Mouse (Mus musculus) liver, embryonic 14.5 days (tissue): ENCODE measurements around the gene Dlk1. TPM values are rescaled to one million over a fixed set of nuclear protein-coding genes. Genes with fewer than 3 reads are reported as not detected.

Source experiments
- ATAC-seq: fragments of 200-750 bp; cut with Nextera tagmentation; 2 replicates; pipeline ENCODE4 v1.8.0; 2017; ENCODE audit warnings: moderate number of reproducible peaks, mild to moderate bottlenecking, moderate library complexity; ENCODE audit not compliant: insufficient read depth
- DNase-seq, 3 experiments: peaks; one replicate each; pipeline ENCODE4 v3.0.0-alpha.2; 2012 to 2013; ENCODE audit warnings: low read depth in 3 of 3, low spot score in 3 of 3
- H3K27ac ChIP-seq: fragments of 300-500 bp; sonication (generic); 2 replicates; pipeline ENCODE4 v1.5.1; 2014; ENCODE audit warnings: moderate library complexity, mild to moderate bottlenecking, control low read depth, inconsistent platforms
- H3K27me3 ChIP-seq: fragments of 300-500 bp; sonication (generic); 2 replicates; pipeline ENCODE4 v1.6.1; 2014; ENCODE audit warnings: mild to moderate bottlenecking, low read length, moderate library complexity; ENCODE audit not compliant: control insufficient read depth, insufficient read depth
- H3K36me3 ChIP-seq: fragments of 300-500 bp; sonication (generic); replicated peaks from 2 replicates; pipeline ENCODE4 v1.6.1; 2014; ENCODE audit warnings: low read depth; ENCODE audit not compliant: control insufficient read depth, insufficient read depth
- H3K4me1 ChIP-seq, 2 experiments: fragments of 200-500 bp in 1 of 2; fragments of 300-500 bp in 1 of 2; sonication (generic) in 1 of 2; replicated peaks; 2 replicates each; pipeline ENCODE4 v1.6.1; 2012 to 2014; ENCODE audit warnings: antibody characterized with exemption in 1 of 2, inconsistent platforms in 1 of 2, low read length in 1 of 2; ENCODE audit not compliant: control insufficient read depth in 2 of 2, insufficient read depth in 2 of 2
- H3K4me2 ChIP-seq: fragments of 300-500 bp; sonication (generic); 2 replicates; pipeline ENCODE4 v1.6.1; 2014; ENCODE audit warnings: low read depth, mild to moderate bottlenecking, control low read depth, moderate library complexity
- H3K4me3 ChIP-seq, 2 experiments: fragments of 200-500 bp in 1 of 2; fragments of 300-500 bp in 1 of 2; sonication (generic) in 1 of 2; 2 replicates each; pipeline ENCODE4 v1.5.1; 2012 to 2014; ENCODE audit warnings: low read depth in 2 of 2, low read length in 2 of 2, mild to moderate bottlenecking in 2 of 2, control low read depth in 1 of 2, inconsistent platforms in 1 of 2, moderate library complexity in 1 of 2; ENCODE audit not compliant: insufficient read depth in 1 of 2
- H3K9ac ChIP-seq: fragments of 300-500 bp; sonication (generic); replicated peaks from 2 replicates; pipeline ENCODE4 v1.6.1; 2014; ENCODE audit warnings: mild to moderate bottlenecking, control low read depth, moderate library complexity
- H3K9me3 ChIP-seq: fragments of 300-500 bp; sonication (generic); 2 replicates; pipeline ENCODE4 v1.6.1; 2016; ENCODE audit warnings: low read length, mixed read lengths; ENCODE audit not compliant: control insufficient read depth
- CTCF ChIP-seq: IDR thresholded peaks from 2 replicates; pipeline ENCODE4 v1.5.1; 2016; ENCODE audit warnings: antibody characterized with exemption, low read depth, control low read depth
- EP300 ChIP-seq: IDR thresholded peaks from 2 replicates; pipeline ENCODE4 v1.6.1; 2016; ENCODE audit warnings: antibody characterized with exemption, low read depth
- WGBS: fragments of 180-500 bp; shearing (Covaris S2); extraction: QIAGEN DNeasy Blood & Tissue Kit; methylation state at CpG from one replicate; pipeline ENCODE4 v1.1.7; 2014; ENCODE audit not compliant: insufficient replicate concordance; 5-methylcytosine and 5-hydroxymethylcytosine counted together
- polyA plus RNA-seq, 2 experiments: library from polyadenylated mRNA; depleted of rRNA in 1 of 2; stranded (reverse) in 1 of 2; unstranded in 1 of 2; fragments of >200 nt; fragmentation: Nextera tagmentation in 1 of 2; extraction: Ambion mirVana in 1 of 2; gene quantifications; 2 replicates each; pipeline versions ENCODE4 v1.2.1 to v1.2.3; 2012 to 2014

The Dlk1 gene
- polyA plus RNA-seq, 2 experiments: 327 to 1,200 TPM

GRCm38 (mm10) chr12:109495016-109495644 is 42.5 kb downstream of the Dlk1 start:
- Histone ChIP-seq H3K9me3 (no peaks in the 10 kb centered on the region), H3K27me3 (no peaks in the 10 kb centered on the region), H3K9ac (no peak overlapping the region), H3K4me3 (no peak overlapping the region), H3K4me1 (peaks cover 0 to 8% of the 10 kb centered on the region in 2 experiments; a peak in 2 of 4 replicates), H3K4me2 (no peak overlapping the region), H3K36me3 (no peaks in the 10 kb centered on the region), H3K27ac (no peak overlapping the region)
- TF ChIP-seq CTCF: no peak
- 59% methylated on average over 20 of the region's 20 CpGs for WGBS
- ATAC-seq: no peak
- no peak for DNase-seq

DNA sequence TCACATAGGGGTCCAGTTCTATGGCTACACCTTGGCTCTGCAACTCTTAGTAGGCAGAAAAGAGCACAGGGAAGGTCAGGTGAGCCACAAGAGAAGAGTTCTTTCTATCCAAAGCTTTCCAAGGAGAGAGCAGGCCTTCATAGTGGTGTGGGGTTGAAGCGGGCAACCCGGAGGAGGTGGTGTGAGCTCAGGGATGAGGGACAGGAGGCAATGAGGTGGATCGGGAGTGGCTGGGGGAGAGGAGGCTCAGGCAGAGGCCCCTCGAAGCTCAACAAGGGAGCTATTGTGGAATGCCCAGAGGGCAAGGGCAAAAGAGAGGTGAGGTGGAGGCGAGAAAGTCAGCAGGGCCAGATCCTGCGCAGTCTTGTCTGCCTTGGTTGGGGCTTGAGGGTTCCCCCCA is 43.8 kb downstream of the Dlk1 start:
- Histone ChIP-seq H3K27ac (no peak overlapping the region), H3K4me3 (no peak overlapping the region), H3K4me2 (no peak overlapping the region), H3K4me1 (peaks cover 0 to 12% of the 10 kb centered on the region in 2 experiments; a peak in 3 of 4 replicates), H3K9me3 (no peaks in the 10 kb centered on the region), H3K36me3 (no peaks in the 10 kb centered on the region), H3K27me3 (no peaks in the 10 kb centered on the region), H3K9ac (no peak overlapping the region)
- DNase-seq (no peak), ATAC-seq (no peak)
- no peak for TF ChIP-seq CTCF
- no peak for TF ChIP-seq EP300
- 70% methylated on average over 6 of the region's 6 CpGs for WGBS

- H3K4me3 ChIP-seq: no peak overlapping the region
- TF ChIP-seq EP300: no peak
- no peak for TF ChIP-seq CTCF
- no peaks in the 10 kb centered on the region for H3K9me3 ChIP-seq
- H3K4me2 ChIP-seq: no peak overlapping the region
- peak in 2 of 3 experiments; percentile 31 to 34 for DNase-seq
- 36% methylated on average over 4 of the region's 4 CpGs for WGBS
- no peak overlapping the region for H3K27ac ChIP-seq
- H3K27me3 ChIP-seq: no peaks in the 10 kb centered on the region
- no peak overlapping the region for H3K9ac ChIP-seq
- peaks cover 0 to 11% of the 10 kb centered on the region in 2 experiments; a peak in 3 of 4 replicates for H3K4me1 ChIP-seq
- no peaks in the 10 kb centered on the region for H3K36me3 ChIP-seq
- peak; percentile 69 for ATAC-seq
These were observed 48.4 kb downstream of the Dlk1 start for GRCm38 (mm10) chr12:109500992-109501391.

DNA sequence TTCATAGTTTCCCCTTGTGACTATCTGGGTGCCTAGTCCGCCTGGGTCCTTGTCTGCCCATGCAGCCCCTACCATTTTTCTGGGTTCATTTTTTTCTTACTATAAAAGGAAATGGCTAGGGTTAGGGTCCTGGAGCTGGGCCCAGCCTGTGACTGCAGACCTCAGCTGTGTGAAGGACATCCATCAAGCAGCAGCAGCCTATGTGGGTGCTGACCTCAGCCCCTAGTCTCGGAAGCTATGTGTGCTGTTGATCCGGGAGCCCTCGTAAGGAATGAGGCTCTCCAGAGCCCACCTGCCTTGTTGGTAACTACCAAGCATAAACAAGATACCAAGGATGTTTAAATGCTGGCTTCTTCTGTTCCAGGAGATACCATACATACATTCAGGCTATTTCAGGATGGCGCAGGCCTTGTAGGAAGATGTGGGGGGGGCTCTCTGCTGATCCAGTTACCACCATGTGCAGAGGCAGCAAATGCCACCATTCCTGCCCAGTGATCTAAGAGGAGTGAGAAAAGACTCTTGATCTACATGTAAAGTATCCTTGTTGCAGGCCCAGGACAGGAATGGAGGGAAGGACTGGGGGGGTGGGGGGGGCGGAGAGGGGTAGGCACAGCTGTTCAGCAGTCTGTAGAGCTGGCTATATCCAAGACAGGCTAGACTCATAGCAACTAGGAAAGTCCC is 49.9 kb downstream of the Dlk1 start:
- no peak for DNase-seq
- no peak for ATAC-seq
- H3K4me3 ChIP-seq: no peak overlapping the region
- WGBS: 75% methylated on average over 6 of the region's 6 CpGs
- H3K27ac ChIP-seq: no peak overlapping the region
- TF ChIP-seq CTCF (no peak), EP300 (no peak)
- no peak overlapping the region for H3K9ac ChIP-seq
- H3K4me1 ChIP-seq: peaks cover 0 to 9% of the 10 kb centered on the region in 2 experiments; a peak in 2 of 4 replicates
- no peak overlapping the region for H3K4me2 ChIP-seq
- H3K36me3 ChIP-seq: no peaks in the 10 kb centered on the region
- H3K27me3 ChIP-seq: no peaks in the 10 kb centered on the region
- H3K9me3 ChIP-seq: no peaks in the 10 kb centered on the region

- ATAC-seq (no peak), DNase-seq (no peak)
- Histone ChIP-seq H3K36me3 (no peaks in the 10 kb centered on the region), H3K27me3 (no peaks in the 10 kb centered on the region), H3K9ac (no peak overlapping the region), H3K9me3 (no peaks in the 10 kb centered on the region), H3K4me3 (no peak overlapping the region), H3K4me2 (no peak overlapping the region), H3K4me1 (peaks cover 0 to 34% of the 10 kb centered on the region in 2 experiments; a peak in 2 of 4 replicates), H3K27ac (no peak overlapping the region)
- 59% methylated on average over 11 of the region's 11 CpGs for WGBS
- TF ChIP-seq CTCF (no peak), EP300 (no peak)
These were observed 55.1 kb downstream of the Dlk1 start for GRCm38 (mm10) chr12:109507693-109508092.
